Mouse (Mus musculus): ENCODE measurements at regions not wholly inside any gene's neighbourhood (a gene's known extent, or its start where the extent isn't known, plus 50 kb on each side); places are given as distances from the start of the nearest gene placed in this dataset.

- no peak for DNase-seq (ENCODE audit: low read depth, low spot score)
- Histone ChIP-seq H3K9ac (ENCODE audit: control insufficient read depth, low read depth, low read length, poor library complexity, severe bottlenecking) (no peak overlapping the region), H3K9me3 (replicated peaks; ENCODE audit: insufficient read depth, low read length) (no peaks in the 10 kb centered on the region), H3K4me1 (ENCODE audit: control insufficient read depth in 1 of 2, insufficient read depth in 2 of 2, low read length in 2 of 2) (no peaks in the 10 kb centered on the region), H3K36me3 (ENCODE audit: control insufficient read depth in 1 of 2, insufficient read depth in 2 of 2, low read length in 2 of 2) (no peaks in the 10 kb centered on the region), H3K27ac (ENCODE audit: control insufficient read depth, low read depth, low read length) (no peak overlapping the region), H3K79me2 (ENCODE audit: control insufficient read depth, insufficient read depth, low read length, poor library complexity) (no peaks in the 10 kb centered on the region), H3K27me3 (ENCODE audit: control insufficient read depth in 1 of 2, insufficient read depth in 2 of 2, low read length in 2 of 2) (no peaks in the 10 kb centered on the region), H3K4me3 (ENCODE audit: control insufficient read depth in 1 of 2, insufficient read depth in 1 of 2, low read depth in 2 of 2, low read length in 2 of 2) (no peak overlapping the region)
- TF ChIP-seq UBTF (IDR thresholded peaks at IDR 0.05; ENCODE audit: borderline replicate concordance, insufficient read depth, low read depth, low read length) (no peak), RAD21 (IDR thresholded peaks at IDR 0.05; ENCODE audit: low read depth, low read length) (no peak), CTCF (IDR thresholded peaks at IDR 0.05 in 2 of 3, conservative IDR thresholded peaks at IDR 0.05 in 1 of 3; ENCODE audit: control insufficient read depth in 1 of 3, insufficient read depth in 1 of 3, low read depth in 2 of 3, low read length in 3 of 3, poor library complexity in 1 of 3, severe bottlenecking in 1 of 3) (no peak), EP300 (IDR thresholded peaks at IDR 0.05; ENCODE audit: low read depth in 1 of 2, low read length in 2 of 2) (no peak), E2F4 (IDR thresholded peaks at IDR 0.05; ENCODE audit: borderline replicate concordance, low read depth, low read length) (no peak), ELF1 (IDR thresholded peaks at IDR 0.05; ENCODE audit: low read depth, low read length) (no peak), USF2 (IDR thresholded peaks at IDR 0.05; ENCODE audit: borderline replicate concordance in 1 of 2, insufficient read depth in 1 of 2, low read depth in 1 of 2, low read length in 2 of 2) (no peak), MAZ (IDR thresholded peaks at IDR 0.05; ENCODE audit: low read depth, low read length) (no peak), JUND (IDR thresholded peaks at IDR 0.05; ENCODE audit: low read depth, low read length) (no peak), MXI1 (IDR thresholded peaks at IDR 0.05; ENCODE audit: low read depth, low read length) (no peak), POLR2AphosphoS2 (IDR thresholded peaks at IDR 0.05; ENCODE audit: low read length) (no peak), USF1 (IDR thresholded peaks at IDR 0.05; ENCODE audit: low read depth, low read length) (no peak), HCFC1 (IDR thresholded peaks at IDR 0.05; ENCODE audit: low read depth, low read length) (no peak), ETS1 (IDR thresholded peaks at IDR 0.05; ENCODE audit: low read depth, low read length) (no peak)
Observed at GRCm38 (mm10) chr12:48181831-48182230, 1200.6 kb upstream of the Foxg1 start.

DNA sequence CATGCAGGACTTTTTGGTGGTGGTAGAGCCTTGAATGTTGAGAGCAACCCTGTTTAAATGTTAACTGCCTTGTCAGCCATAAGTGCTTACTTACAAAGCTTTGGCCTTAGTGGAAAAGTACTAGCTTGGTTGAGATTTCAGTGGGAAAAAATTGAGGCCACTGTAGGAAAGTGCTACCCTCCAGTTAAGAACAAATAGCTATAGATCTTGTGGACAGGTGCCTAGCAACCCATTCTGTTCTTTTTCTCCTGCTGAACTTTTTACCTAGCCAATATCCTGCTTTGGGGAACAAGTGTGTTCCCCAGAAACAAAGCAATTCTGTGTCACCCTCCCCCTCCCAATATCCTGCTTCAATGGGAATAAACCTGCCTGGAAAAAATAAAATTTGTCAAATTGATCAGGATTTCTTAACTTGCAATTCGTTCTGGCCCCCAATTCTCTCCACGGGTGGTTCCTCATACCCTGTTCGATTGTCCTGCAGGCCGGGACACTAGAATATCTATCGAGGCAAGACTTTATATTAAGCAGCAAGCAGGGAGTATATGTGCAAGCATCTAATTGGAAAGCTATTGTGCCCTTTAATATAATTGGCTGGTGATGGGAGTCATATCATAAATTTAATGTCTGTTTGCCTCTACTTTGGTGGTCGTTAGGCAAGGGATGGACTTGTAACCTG, 1208.4 kb upstream of the Foxg1 start:
- Histone ChIP-seq H3K27me3 (ENCODE audit: control insufficient read depth in 1 of 2, insufficient read depth in 2 of 2, low read length in 2 of 2) (no peaks in the 10 kb centered on the region), H3K27ac (ENCODE audit: control insufficient read depth, low read depth, low read length) (no peak overlapping the region), H3K36me3 (ENCODE audit: control insufficient read depth in 1 of 2, insufficient read depth in 2 of 2, low read length in 2 of 2) (no peaks in the 10 kb centered on the region), H3K4me3 (ENCODE audit: control insufficient read depth in 1 of 2, insufficient read depth in 1 of 2, low read depth in 2 of 2, low read length in 2 of 2) (no peak overlapping the region), H3K4me1 (ENCODE audit: control insufficient read depth in 1 of 2, insufficient read depth in 2 of 2, low read length in 2 of 2) (no peaks in the 10 kb centered on the region), H3K79me2 (ENCODE audit: control insufficient read depth, insufficient read depth, low read length, poor library complexity) (no peaks in the 10 kb centered on the region), H3K9ac (ENCODE audit: control insufficient read depth, low read depth, low read length, poor library complexity, severe bottlenecking) (no peak overlapping the region), H3K9me3 (replicated peaks; ENCODE audit: insufficient read depth, low read length) (no peaks in the 10 kb centered on the region)
- DNase-seq (ENCODE audit: low read depth, low spot score) = no peak
- TF ChIP-seq CTCF (IDR thresholded peaks at IDR 0.05 in 2 of 3, conservative IDR thresholded peaks at IDR 0.05 in 1 of 3; ENCODE audit: control insufficient read depth in 1 of 3, insufficient read depth in 1 of 3, low read depth in 2 of 3, low read length in 3 of 3, poor library complexity in 1 of 3, severe bottlenecking in 1 of 3) = no peak
- no peak for TF ChIP-seq CHD1 (IDR thresholded peaks at IDR 0.05; ENCODE audit: low read depth, low read length)
- no peak for TF ChIP-seq MEF2A (IDR thresholded peaks at IDR 0.05; ENCODE audit: extremely low read depth, insufficient replicate concordance, low read depth, low read length, poor library complexity, severe bottlenecking)
- no peak for TF ChIP-seq NRF1 (IDR thresholded peaks at IDR 0.05; ENCODE audit: insufficient read depth, low read depth, low read length, poor library complexity, severe bottlenecking)
- no peak for TF ChIP-seq BHLHE40 (IDR thresholded peaks at IDR 0.05; ENCODE audit: borderline replicate concordance, low read depth, low read length)
- TF ChIP-seq POLR2AphosphoS2 (IDR thresholded peaks at IDR 0.05; ENCODE audit: low read length) = no peak
- no peak for TF ChIP-seq ZMIZ1 (IDR thresholded peaks at IDR 0.05; ENCODE audit: low read depth, low read length)

Data from MEL (cell line).